Mouse (Mus musculus): Measurements from ENCODE around the gene Ulk3. TPM values are rescaled to one million over a fixed set of nuclear protein-coding genes. Genes with fewer than 3 reads are reported as not detected.

The Ulk3 gene
- total and polyA plus RNA-seq, 3 experiments, result 3.3 to 14.3 (median 10.5) TPM

DNA sequence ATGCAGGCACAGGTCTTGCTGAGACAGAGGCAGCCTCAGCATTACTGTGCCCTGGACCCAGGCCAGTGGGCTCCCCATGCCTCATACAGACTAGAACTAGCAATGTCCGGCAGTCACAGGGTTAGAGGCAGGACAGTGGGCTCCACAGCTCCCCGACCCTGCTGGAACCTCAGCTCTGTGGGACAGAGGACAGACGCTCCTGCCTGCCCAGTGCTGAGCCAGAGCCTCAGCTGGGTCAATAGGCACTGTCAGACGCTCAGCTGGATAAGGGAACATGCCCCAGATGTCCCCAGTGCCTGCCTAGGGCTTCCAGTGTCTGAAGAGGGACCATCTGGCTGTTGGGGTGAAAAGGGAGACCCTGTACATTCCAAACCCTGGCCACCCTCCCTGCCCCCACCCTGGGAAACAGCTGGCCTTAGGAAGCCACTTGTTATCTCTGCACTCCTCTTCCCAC lies 8.7 kb downstream of the Ulk3 start:
- Histone ChIP-seq H3K9me3 (replicated peaks) (no peaks in the 10 kb centered on the region), H3K4me1 (ENCODE audit: insufficient read depth, low read depth, low read length) (peaks cover 29% of the 10 kb centered on the region), H3K27me3 (ENCODE audit: insufficient read depth, low read length) (peaks cover 24% of the 10 kb centered on the region), H3K36me3 (replicated peaks) (peaks cover 35% of the 10 kb centered on the region), H3K4me3 (ENCODE audit: low read depth, low read length) (no peak overlapping the region)
- ATAC-seq (ENCODE audit: extremely low read depth, insufficient number of reproducible peaks, low FRiP score, poor library complexity, severe bottlenecking) (no peak), DNase-seq (ENCODE audit: low spot score) (no peak)
- TF ChIP-seq POLR2AphosphoS5 (IDR thresholded peaks at IDR 0.05; ENCODE audit: insufficient replicate concordance, low read depth, low read length) (no peak), CTCF (IDR thresholded peaks at IDR 0.05; ENCODE audit: low read depth, low read length) (no peak), GATA1 (IDR thresholded peaks at IDR 0.05; ENCODE audit: borderline replicate concordance, low read length) (no peak), TAL1 (conservative IDR thresholded peaks at IDR 0.05; ENCODE audit: low read depth, low read length) (no peak), GATA2 (IDR thresholded peaks at IDR 0.05; ENCODE audit: borderline replicate concordance, low read depth, low read length) (no peak)

DNA sequence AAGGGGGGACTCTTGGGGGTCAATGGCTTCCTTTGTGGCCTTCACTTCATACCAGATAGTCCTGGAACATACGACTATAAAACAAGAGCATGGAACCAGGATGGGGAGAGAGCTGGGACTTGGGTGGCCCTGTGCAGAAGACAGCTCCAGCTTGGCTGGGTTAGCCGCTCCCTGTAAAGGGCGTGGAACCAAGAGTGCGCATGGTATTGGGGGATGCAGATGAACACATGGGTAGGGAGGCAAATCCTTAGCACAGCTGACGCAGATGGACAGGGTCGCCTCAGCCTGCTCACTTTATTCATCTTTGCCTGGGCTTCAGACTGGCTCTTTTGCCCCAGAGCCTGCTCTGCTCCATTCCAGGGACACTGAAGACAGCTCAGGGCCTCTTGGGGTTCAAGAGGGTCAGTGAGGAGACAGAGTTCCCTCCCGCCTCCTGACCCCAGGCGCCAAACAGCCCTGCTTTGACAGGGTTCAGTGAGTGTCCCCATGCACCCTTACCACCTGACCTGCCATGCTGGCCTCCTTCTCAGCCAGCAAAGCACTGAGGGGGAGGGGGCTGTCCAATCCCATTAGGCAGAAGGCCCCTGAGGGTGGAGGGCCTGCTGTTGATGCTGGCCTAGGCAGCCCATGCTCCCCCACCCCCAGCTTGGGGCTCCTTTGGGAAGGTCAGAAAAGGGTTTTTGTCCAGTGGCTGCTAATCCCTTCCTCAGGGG lies 9.8 kb downstream of the Ulk3 start:
- no peak for ATAC-seq (ENCODE audit: extremely low read depth, insufficient number of reproducible peaks, low FRiP score, poor library complexity, severe bottlenecking)

DNA sequence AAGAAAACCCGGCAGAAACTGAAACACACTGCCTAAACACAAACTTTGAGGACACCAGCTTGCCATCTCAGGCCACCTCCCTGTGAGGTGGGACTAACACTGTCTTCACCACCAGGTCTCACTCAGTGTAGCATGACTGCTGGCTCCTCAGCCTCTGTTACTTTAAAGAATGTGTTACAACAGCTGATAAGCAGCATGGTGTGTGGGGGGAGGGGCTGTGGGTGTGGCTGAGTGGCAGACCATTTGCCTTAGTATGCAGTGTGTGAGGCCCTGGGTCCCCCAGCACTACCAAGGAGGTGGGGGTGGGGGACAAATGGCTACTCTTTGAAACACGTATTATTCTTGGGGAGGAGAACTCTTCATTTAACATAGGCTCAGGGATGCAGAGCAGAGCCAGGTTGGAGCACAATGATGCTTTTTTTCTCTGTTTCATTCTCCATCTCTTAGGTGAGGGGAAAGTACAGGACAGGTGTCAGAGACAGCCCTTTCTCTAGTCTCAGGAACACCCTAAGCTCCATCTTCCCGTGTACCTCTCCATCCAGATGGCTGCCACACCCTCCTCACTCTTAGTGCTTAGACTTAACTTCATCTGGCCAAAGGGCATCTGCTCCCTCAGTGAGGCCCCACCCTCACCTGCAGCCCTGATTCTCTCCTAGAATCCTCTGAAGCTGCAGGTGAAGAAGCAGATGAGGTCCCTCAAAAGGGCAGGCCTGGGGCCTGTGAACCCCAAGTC lies 11.5 kb downstream of the Ulk3 start:
- Histone ChIP-seq H3K9me3 (replicated peaks) (no peaks in the 10 kb centered on the region), H3K4me3 (ENCODE audit: low read depth, low read length) (no peak overlapping the region), H3K4me1 (ENCODE audit: insufficient read depth, low read depth, low read length) (peaks cover 24% of the 10 kb centered on the region), H3K27me3 (ENCODE audit: insufficient read depth, low read length) (peaks cover 34% of the 10 kb centered on the region), H3K36me3 (replicated peaks) (peaks cover 9% of the 10 kb centered on the region)
- TF ChIP-seq POLR2AphosphoS5 (IDR thresholded peaks at IDR 0.05; ENCODE audit: insufficient replicate concordance, low read depth, low read length), result no peak
- no peak for TF ChIP-seq GATA1 (IDR thresholded peaks at IDR 0.05; ENCODE audit: borderline replicate concordance, low read length)
- TF ChIP-seq GATA2 (IDR thresholded peaks at IDR 0.05; ENCODE audit: borderline replicate concordance, low read depth, low read length), result no peak
- no peak for TF ChIP-seq TAL1 (conservative IDR thresholded peaks at IDR 0.05; ENCODE audit: low read depth, low read length)
- TF ChIP-seq CTCF (IDR thresholded peaks at IDR 0.05; ENCODE audit: low read depth, low read length), result no peak
- ATAC-seq (ENCODE audit: extremely low read depth, insufficient number of reproducible peaks, low FRiP score, poor library complexity, severe bottlenecking), result peak; percentile 22; the same call in 1 of the 2 replicates
- no peak for DNase-seq (ENCODE audit: low spot score)

More for the DNA sequence above, 9.8 kb downstream of the Ulk3 start:
- Histone ChIP-seq H3K4me1 (ENCODE audit: insufficient read depth, low read depth, low read length) (peaks cover 26% of the 10 kb centered on the region), H3K27me3 (ENCODE audit: insufficient read depth, low read length) (peaks cover 28% of the 10 kb centered on the region), H3K4me3 (ENCODE audit: low read depth, low read length) (no peak overlapping the region), H3K36me3 (replicated peaks) (peaks cover 24% of the 10 kb centered on the region), H3K9me3 (replicated peaks) (no peaks in the 10 kb centered on the region)
- no peak for DNase-seq (ENCODE audit: low spot score)
- TF ChIP-seq GATA1 (IDR thresholded peaks at IDR 0.05; ENCODE audit: borderline replicate concordance, low read length) (no peak), POLR2AphosphoS5 (IDR thresholded peaks at IDR 0.05; ENCODE audit: insufficient replicate concordance, low read depth, low read length) (no peak), TAL1 (conservative IDR thresholded peaks at IDR 0.05; ENCODE audit: low read depth, low read length) (no peak), CTCF (IDR thresholded peaks at IDR 0.05; ENCODE audit: low read depth, low read length) (no peak), GATA2 (IDR thresholded peaks at IDR 0.05; ENCODE audit: borderline replicate concordance, low read depth, low read length) (no peak)

DNA sequence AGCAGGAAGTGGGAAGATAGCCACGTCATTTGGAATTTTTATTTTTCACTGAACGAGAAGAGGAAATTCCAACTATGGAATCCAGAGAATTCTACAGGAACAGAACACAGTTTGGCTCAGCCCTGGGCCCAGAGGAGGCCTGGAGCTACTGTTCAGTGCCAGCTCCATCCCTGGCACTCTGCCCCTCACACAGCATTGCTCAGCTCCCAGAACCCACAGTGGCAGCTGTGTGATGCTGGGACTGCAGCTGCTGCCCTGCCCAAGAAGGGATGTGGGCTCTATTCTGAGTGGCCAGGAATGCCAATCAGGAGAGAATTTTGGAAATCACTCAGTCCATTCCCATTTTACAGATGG lies 12.1 kb downstream of the Ulk3 start:
- Histone ChIP-seq H3K36me3 (replicated peaks) (peaks cover 6% of the 10 kb centered on the region), H3K27me3 (ENCODE audit: insufficient read depth, low read length) (peaks cover 40% of the 10 kb centered on the region), H3K4me3 (ENCODE audit: low read depth, low read length) (no peak overlapping the region), H3K4me1 (ENCODE audit: insufficient read depth, low read depth, low read length) (peaks cover 24% of the 10 kb centered on the region), H3K9me3 (replicated peaks) (no peaks in the 10 kb centered on the region)
- ATAC-seq (ENCODE audit: extremely low read depth, insufficient number of reproducible peaks, low FRiP score, poor library complexity, severe bottlenecking) (no peak), DNase-seq (ENCODE audit: low spot score) (no peak)
- no peak for TF ChIP-seq GATA2 (IDR thresholded peaks at IDR 0.05; ENCODE audit: borderline replicate concordance, low read depth, low read length)
- TF ChIP-seq TAL1 (conservative IDR thresholded peaks at IDR 0.05; ENCODE audit: low read depth, low read length), result no peak
- TF ChIP-seq POLR2AphosphoS5 (IDR thresholded peaks at IDR 0.05; ENCODE audit: insufficient replicate concordance, low read depth, low read length), result no peak
- no peak for TF ChIP-seq CTCF (IDR thresholded peaks at IDR 0.05; ENCODE audit: low read depth, low read length)
- no peak for TF ChIP-seq GATA1 (IDR thresholded peaks at IDR 0.05; ENCODE audit: borderline replicate concordance, low read length)

DNA sequence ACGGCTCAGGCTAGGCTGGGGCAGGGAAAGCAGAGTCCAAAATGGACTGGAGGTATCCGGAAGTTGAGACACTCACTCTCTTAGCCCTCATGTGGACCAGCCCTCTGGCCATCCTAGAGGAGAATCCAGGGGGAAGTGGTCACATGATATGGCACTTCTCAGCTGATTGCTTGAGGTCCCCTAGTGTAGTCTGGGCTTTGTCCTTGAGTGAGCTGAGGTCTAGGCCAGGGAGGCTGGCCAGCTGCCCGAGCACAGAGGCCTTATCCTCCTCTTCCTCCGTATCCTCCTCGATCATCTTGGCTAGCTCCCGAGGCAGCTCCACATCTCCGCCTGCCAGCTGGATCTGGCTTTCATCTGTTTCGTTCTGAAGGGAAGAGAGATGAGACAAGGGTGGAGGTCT lies 12.8 kb downstream of the Ulk3 start:
- DNase-seq (ENCODE audit: low spot score), result no peak

DNA sequence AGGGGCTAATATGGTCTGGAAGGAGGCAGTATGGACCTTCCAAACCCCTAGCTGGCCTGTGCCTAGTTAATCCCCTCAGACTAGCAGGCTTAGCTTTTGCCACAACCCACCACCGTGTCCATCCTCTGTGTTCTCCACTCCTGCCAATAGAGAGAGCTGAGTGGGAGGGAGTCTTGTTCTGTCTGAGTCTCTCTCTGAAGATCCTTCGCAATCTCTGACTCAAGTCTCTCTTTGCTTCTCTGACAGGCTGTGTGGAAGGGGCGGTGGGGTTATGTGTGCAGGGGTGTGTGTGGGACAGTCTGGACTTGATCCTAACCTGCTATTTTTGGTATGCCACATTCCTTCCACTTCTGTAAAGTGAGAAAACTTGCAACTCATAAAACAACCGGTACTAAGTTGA lies 15.6 kb downstream of the Ulk3 start:
- Histone ChIP-seq H3K4me1 (ENCODE audit: insufficient read depth, low read depth, low read length) (peaks cover 19% of the 10 kb centered on the region), H3K9me3 (replicated peaks) (no peaks in the 10 kb centered on the region), H3K4me3 (ENCODE audit: low read depth, low read length) (no peak overlapping the region), H3K27me3 (ENCODE audit: insufficient read depth, low read length) (peaks cover 54% of the 10 kb centered on the region), H3K36me3 (replicated peaks) (no peaks in the 10 kb centered on the region)
- ATAC-seq (ENCODE audit: extremely low read depth, insufficient number of reproducible peaks, low FRiP score, poor library complexity, severe bottlenecking) (no peak), DNase-seq (ENCODE audit: low spot score) (no peak)
- TF ChIP-seq CTCF (IDR thresholded peaks at IDR 0.05; ENCODE audit: low read depth, low read length), result no peak

More for the DNA sequence above, 12.8 kb downstream of the Ulk3 start:
- H3K36me3 ChIP-seq (replicated peaks), result peaks cover under 1% of the 10 kb centered on the region
- no peaks in the 10 kb centered on the region for H3K9me3 ChIP-seq (replicated peaks)
- H3K4me3 ChIP-seq (ENCODE audit: low read depth, low read length), result no peak overlapping the region
- peaks cover 47% of the 10 kb centered on the region for H3K27me3 ChIP-seq (ENCODE audit: insufficient read depth, low read length)
- no peak for ATAC-seq (ENCODE audit: extremely low read depth, insufficient number of reproducible peaks, low FRiP score, poor library complexity, severe bottlenecking)
- TF ChIP-seq CTCF (IDR thresholded peaks at IDR 0.05; ENCODE audit: low read depth, low read length) (no peak), TAL1 (conservative IDR thresholded peaks at IDR 0.05; ENCODE audit: low read depth, low read length) (no peak), GATA2 (IDR thresholded peaks at IDR 0.05; ENCODE audit: borderline replicate concordance, low read depth, low read length) (no peak), GATA1 (IDR thresholded peaks at IDR 0.05; ENCODE audit: borderline replicate concordance, low read length) (no peak), POLR2AphosphoS5 (IDR thresholded peaks at IDR 0.05; ENCODE audit: insufficient replicate concordance, low read depth, low read length) (no peak)
- H3K4me1 ChIP-seq (ENCODE audit: insufficient read depth, low read depth, low read length), result peaks cover 24% of the 10 kb centered on the region

Measured in G1E (cell line).